Mouse (Mus musculus): Measurements from ENCODE around the gene Cxcr3. TPM values are rescaled to one million over a fixed set of nuclear protein-coding genes. Genes with fewer than 3 reads are reported as not detected.

The Cxcr3 gene
- polyA plus RNA-seq, 1 experiment = 36.2 TPM

DNA sequence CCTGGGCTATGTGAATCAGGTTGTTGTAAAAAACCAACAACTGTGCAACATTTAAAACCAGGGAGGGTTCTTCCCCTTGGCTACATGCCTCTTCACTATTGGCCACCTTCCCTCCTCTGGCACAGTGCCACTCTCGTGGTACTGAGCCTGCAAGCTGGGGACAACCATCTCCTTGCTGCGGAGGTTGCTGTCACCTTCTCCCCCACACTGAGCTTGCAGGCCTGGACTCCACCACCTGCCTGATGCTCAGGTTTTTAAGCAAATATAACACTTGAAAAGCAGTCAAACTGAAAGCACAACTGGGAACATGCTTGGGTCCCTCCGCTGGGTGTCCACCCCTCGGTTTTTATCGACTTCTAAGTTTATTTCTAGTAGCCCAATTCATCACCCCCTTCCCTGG, 20.4 kb upstream of the Cxcr3 start:
- Histone ChIP-seq H3K27ac (ENCODE audit: insufficient read depth, low read length) (no peak overlapping the region), H3K4me1 (ENCODE audit: control insufficient read depth, insufficient read depth, insufficient read length) (no peaks in the 10 kb centered on the region), H3K27me3 (ENCODE audit: control insufficient read depth, insufficient read depth, low read length) (no peaks in the 10 kb centered on the region), H3K36me3 (ENCODE audit: control insufficient read depth, insufficient read depth, low read length) (no peaks in the 10 kb centered on the region), H3K4me3 (ENCODE audit: extremely low read depth, insufficient read depth, insufficient read length) (no peak overlapping the region)
- DNase-seq (ENCODE audit: low read depth in 1 of 2, low spot score in 2 of 2) = no peak
- no peak for TF ChIP-seq CTCF (IDR thresholded peaks at IDR 0.05; ENCODE audit: extremely low read depth, insufficient read depth, insufficient read length, insufficient replicate concordance)
- WGBS = 56% methylated on average over 5 of the region's 5 CpGs

DNA sequence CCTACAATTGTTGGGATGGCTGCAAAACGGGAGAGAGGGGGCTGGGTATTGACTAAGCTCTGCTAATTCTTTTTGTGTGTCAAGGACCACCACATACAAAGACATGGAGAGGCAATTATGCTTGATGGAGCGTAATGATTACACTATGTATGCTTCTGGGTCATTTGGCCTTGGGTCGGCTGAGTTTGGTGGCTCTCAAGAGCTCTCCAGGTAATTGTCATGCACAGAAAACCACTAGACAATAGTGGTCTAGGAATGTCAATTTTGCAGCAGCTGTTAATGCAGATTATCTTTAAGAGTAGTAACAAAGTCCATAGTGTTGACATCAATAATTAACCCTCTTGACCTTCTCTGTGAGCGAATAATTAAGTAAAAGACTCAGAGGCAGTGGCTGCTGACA, 16.1 kb upstream of the Cxcr3 start:
- H3K27me3 ChIP-seq (ENCODE audit: control insufficient read depth, insufficient read depth, low read length) = no peaks in the 10 kb centered on the region
- H3K36me3 ChIP-seq (ENCODE audit: control insufficient read depth, insufficient read depth, low read length) = no peaks in the 10 kb centered on the region
- 80% methylated on average over 4 of the region's 4 CpGs for WGBS
- no peak overlapping the region for H3K4me3 ChIP-seq (ENCODE audit: extremely low read depth, insufficient read depth, insufficient read length)
- DNase-seq (ENCODE audit: low read depth in 1 of 2, low spot score in 2 of 2) = no peak
- H3K4me1 ChIP-seq (ENCODE audit: control insufficient read depth, insufficient read depth, insufficient read length) = no peaks in the 10 kb centered on the region
- H3K27ac ChIP-seq (ENCODE audit: insufficient read depth, low read length) = no peak overlapping the region
- no peak for TF ChIP-seq CTCF (IDR thresholded peaks at IDR 0.05; ENCODE audit: extremely low read depth, insufficient read depth, insufficient read length, insufficient replicate concordance)

DNA sequence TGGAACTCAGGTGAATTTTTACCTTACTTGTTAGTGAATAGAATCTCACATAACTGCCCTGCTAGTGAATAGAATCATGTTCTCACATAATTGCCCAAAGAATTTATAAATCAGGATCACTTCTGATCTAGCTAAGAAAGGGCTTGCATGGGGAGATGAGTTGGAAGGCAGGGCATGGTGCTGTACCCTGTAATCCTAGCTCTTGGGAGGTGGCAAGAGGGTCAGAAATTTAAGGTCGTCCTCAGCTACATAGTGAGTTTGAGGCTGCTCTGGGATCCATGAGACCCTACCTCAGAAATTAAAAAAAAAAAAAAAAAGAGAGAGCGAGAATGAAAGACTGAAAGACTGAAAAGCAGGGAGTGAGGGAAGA, 7.0 kb upstream of the Cxcr3 start:
- Histone ChIP-seq H3K36me3 (ENCODE audit: control insufficient read depth, insufficient read depth, low read length) (no peaks in the 10 kb centered on the region), H3K27ac (ENCODE audit: insufficient read depth, low read length) (no peak overlapping the region), H3K27me3 (ENCODE audit: control insufficient read depth, insufficient read depth, low read length) (no peaks in the 10 kb centered on the region), H3K4me1 (ENCODE audit: control insufficient read depth, insufficient read depth, insufficient read length) (no peaks in the 10 kb centered on the region; the same call in 1 of the 2 replicates), H3K4me3 (ENCODE audit: extremely low read depth, insufficient read depth, insufficient read length) (no peak overlapping the region)
- 78% methylated on average over 2 of the region's 2 CpGs for WGBS
- TF ChIP-seq CTCF (IDR thresholded peaks at IDR 0.05; ENCODE audit: extremely low read depth, insufficient read depth, insufficient read length, insufficient replicate concordance) = no peak
- no peak for TF ChIP-seq POLR2A (IDR thresholded peaks at IDR 0.05; ENCODE audit: low read depth, low read length)
- no peak for DNase-seq (ENCODE audit: low read depth in 1 of 2, low spot score in 2 of 2)

DNA sequence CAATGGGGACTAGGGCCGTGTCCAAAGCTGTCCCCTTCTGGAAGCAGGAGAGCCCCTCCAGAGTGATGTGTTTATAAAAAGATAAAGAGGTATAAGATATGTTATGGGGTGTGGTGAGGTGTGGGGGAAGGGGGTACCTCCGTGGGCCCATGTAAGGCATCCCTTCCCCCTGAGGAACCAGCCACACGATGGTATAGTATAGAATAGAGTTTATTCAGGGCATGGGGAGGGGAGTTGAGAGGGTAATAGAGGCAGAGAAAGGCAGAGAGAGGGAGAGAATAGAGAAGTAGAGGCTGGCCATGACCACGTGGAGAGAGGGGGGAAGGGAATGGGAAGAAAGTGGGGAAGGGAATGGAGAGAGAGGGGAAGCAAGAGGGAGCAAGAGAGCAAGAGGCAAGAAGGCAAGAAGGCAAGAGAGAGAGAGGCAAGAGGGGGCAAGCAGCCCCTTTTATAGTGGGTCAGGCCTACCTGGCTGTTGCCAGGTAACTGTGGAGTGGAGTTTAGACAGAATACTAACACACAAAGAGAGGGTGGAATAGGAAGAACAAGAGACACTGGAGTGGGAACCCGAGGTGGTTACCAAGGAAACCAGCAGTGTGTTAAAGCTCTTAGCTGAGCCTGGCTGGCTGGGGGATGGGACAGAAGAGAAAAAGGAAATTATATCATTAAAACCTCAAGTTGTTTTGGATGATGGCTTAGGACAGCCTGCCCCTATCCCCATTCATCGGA, 6.4 kb upstream of the Cxcr3 start:
- Histone ChIP-seq H3K36me3 (ENCODE audit: control insufficient read depth, insufficient read depth, low read length) (no peaks in the 10 kb centered on the region), H3K27me3 (ENCODE audit: control insufficient read depth, insufficient read depth, low read length) (no peaks in the 10 kb centered on the region), H3K4me3 (ENCODE audit: extremely low read depth, insufficient read depth, insufficient read length) (no peak overlapping the region), H3K4me1 (ENCODE audit: control insufficient read depth, insufficient read depth, insufficient read length) (no peaks in the 10 kb centered on the region; the same call in 1 of the 2 replicates), H3K27ac (ENCODE audit: insufficient read depth, low read length) (no peak overlapping the region)
- WGBS = 43% methylated on average over 6 of the region's 6 CpGs
- DNase-seq (ENCODE audit: low read depth in 1 of 2, low spot score in 2 of 2) = no peak
- TF ChIP-seq CTCF (IDR thresholded peaks at IDR 0.05; ENCODE audit: extremely low read depth, insufficient read depth, insufficient read length, insufficient replicate concordance) (no peak), POLR2A (IDR thresholded peaks at IDR 0.05; ENCODE audit: low read depth, low read length) (no peak)

DNA sequence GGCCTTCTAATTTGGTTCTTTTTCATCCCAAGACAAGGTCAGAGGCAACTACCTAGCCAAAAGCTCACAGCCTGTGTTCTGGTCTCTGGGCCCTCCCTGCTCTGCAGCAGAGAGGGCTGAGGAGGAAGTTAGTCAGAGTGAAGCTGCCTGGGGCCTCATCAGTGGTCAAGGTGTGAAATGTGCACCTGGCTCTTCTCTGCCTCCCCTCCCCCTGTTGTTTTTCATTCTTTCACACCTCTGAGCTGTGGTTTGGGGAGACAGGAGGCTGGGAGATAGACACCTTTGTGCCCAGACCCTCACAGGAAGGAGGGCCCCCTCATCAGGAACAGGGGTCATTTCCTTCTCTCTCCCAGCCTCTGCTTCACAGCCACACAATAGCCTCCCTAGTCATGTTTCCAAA, 3.1 kb upstream of the Cxcr3 start:
- peak overlapping the region; percentile 45 for H3K27ac ChIP-seq (ENCODE audit: insufficient read depth, low read length)
- no peak for DNase-seq (ENCODE audit: low read depth in 1 of 2, low spot score in 2 of 2)
- no peak overlapping the region for H3K4me3 ChIP-seq (ENCODE audit: extremely low read depth, insufficient read depth, insufficient read length)
- no peaks in the 10 kb centered on the region for H3K36me3 ChIP-seq (ENCODE audit: control insufficient read depth, insufficient read depth, low read length)
- no peaks in the 10 kb centered on the region for H3K27me3 ChIP-seq (ENCODE audit: control insufficient read depth, insufficient read depth, low read length)
- TF ChIP-seq POLR2A (IDR thresholded peaks at IDR 0.05; ENCODE audit: low read depth, low read length) (no peak), CTCF (IDR thresholded peaks at IDR 0.05; ENCODE audit: extremely low read depth, insufficient read depth, insufficient read length, insufficient replicate concordance) (no peak)
- H3K4me1 ChIP-seq (ENCODE audit: control insufficient read depth, insufficient read depth, insufficient read length) = peaks cover 9% of the 10 kb centered on the region; the same call in 1 of the 2 replicates

DNA sequence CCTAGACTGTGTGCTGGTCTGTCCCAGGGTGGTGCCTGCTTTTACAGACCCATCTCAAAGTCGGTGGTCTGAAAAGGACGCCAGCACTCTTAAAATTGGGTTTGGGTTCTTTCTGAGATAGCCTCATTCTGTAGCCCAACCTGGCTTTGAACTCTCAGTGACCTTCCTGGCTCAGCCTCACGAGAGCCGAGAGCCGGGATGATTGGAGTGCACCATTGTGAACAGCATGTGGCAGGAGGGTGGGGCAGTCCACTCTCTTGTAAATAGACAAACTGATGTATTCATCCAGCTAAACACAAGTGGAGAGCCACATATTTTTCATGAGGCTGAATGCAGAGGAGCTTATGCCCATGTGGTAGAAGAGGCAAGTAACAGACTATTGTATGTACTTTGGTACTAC, 912 bp upstream of the Cxcr3 start:
- peak overlapping the region; percentile 14; the same call in 1 of the 2 replicates for H3K27ac ChIP-seq (ENCODE audit: insufficient read depth, low read length)
- peaks cover 12% of the 10 kb centered on the region; the same call in 1 of the 2 replicates for H3K4me1 ChIP-seq (ENCODE audit: control insufficient read depth, insufficient read depth, insufficient read length)
- no peak for DNase-seq (ENCODE audit: low read depth in 1 of 2, low spot score in 2 of 2)
- TF ChIP-seq POLR2A (IDR thresholded peaks at IDR 0.05; ENCODE audit: low read depth, low read length) (no peak), CTCF (IDR thresholded peaks at IDR 0.05; ENCODE audit: extremely low read depth, insufficient read depth, insufficient read length, insufficient replicate concordance) (no peak)
- no peaks in the 10 kb centered on the region for H3K27me3 ChIP-seq (ENCODE audit: control insufficient read depth, insufficient read depth, low read length)
- H3K36me3 ChIP-seq (ENCODE audit: control insufficient read depth, insufficient read depth, low read length) = no peaks in the 10 kb centered on the region
- H3K4me3 ChIP-seq (ENCODE audit: extremely low read depth, insufficient read depth, insufficient read length) = no peak overlapping the region
- 61% methylated on average over 5 of the region's 5 CpGs for WGBS

DNA sequence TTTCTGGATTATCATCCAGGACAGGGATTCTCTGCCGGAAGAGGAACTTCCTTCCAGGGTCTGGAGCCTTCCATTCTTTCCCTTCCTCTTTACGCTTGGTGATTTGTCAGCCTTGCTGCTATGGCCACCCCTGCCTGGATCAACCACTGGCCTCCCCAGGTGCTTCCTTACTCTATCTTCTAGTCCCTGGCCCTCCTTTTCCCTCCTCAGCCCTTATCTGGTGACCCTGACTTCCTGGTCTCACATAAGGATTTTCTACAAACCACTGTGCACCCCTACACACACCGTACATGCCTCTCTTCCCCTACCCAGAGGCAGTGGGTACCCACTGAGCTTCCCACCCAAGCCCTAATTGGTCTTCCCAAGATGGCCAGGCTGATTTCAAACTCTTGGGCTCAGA, 781 bp downstream of the Cxcr3 start:
- peak overlapping the region; percentile 64 for H3K27ac ChIP-seq (ENCODE audit: insufficient read depth, low read length)
- WGBS = 69% methylated on average over 3 of the region's 3 CpGs
- no peaks in the 10 kb centered on the region for H3K36me3 ChIP-seq (ENCODE audit: control insufficient read depth, insufficient read depth, low read length)
- TF ChIP-seq POLR2A (IDR thresholded peaks at IDR 0.05; ENCODE audit: low read depth, low read length) = no peak
- TF ChIP-seq CTCF (IDR thresholded peaks at IDR 0.05; ENCODE audit: extremely low read depth, insufficient read depth, insufficient read length, insufficient replicate concordance) = no peak
- H3K4me3 ChIP-seq (ENCODE audit: extremely low read depth, insufficient read depth, insufficient read length) = peak overlapping the region; percentile 49
- H3K27me3 ChIP-seq (ENCODE audit: control insufficient read depth, insufficient read depth, low read length) = no peaks in the 10 kb centered on the region
- H3K4me1 ChIP-seq (ENCODE audit: control insufficient read depth, insufficient read depth, insufficient read length) = peaks cover 12% of the 10 kb centered on the region; the same call in 1 of the 2 replicates
- DNase-seq (ENCODE audit: low read depth in 1 of 2, low spot score in 2 of 2) = no peak

All from spleen, adult 2 months (tissue).